Mouse (Mus musculus): ENCODE measurements around the gene Spns3. TPM values are rescaled to one million over a fixed set of nuclear protein-coding genes. Genes with fewer than 3 reads are reported as not detected.

Spns3 gene
- total and polyA plus RNA-seq, 3 experiments = 0.11 TPM; not detected in 2

DNA sequence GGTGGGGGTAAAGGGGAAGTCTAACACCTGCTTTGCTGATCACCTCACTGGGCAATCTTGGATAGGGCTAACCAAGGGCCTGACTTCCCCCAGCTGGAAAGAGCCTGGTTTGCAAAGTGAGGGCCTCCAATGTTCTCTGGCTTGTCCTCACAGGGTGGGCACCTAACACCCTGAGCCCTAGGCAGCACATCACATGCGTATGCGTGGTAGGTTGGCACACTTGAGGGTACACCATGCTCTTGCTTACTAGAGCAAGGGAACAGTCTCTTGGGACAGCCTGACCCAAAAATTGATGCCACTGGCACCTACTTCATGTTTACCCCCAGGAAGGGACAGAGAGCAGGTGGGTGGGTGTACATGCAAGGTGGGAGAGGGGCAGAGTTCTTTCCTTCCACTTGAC lies 62.6 kb downstream of the Spns3 start:
- Histone ChIP-seq H3K4me1 (ENCODE audit: insufficient read depth, low read depth, low read length) (peaks cover 81% of the 10 kb centered on the region), H3K9me3 (replicated peaks) (no peaks in the 10 kb centered on the region), H3K36me3 (replicated peaks) (peaks cover 44% of the 10 kb centered on the region), H3K27me3 (ENCODE audit: insufficient read depth, low read length) (peaks cover 2% of the 10 kb centered on the region; the same call in 1 of the 2 replicates), H3K4me3 (ENCODE audit: low read depth, low read length) (peak overlapping the region; percentile 94)
- TF ChIP-seq GATA1 (IDR thresholded peaks at IDR 0.05; ENCODE audit: borderline replicate concordance, low read length) = no peak
- no peak for TF ChIP-seq TAL1 (conservative IDR thresholded peaks at IDR 0.05; ENCODE audit: low read depth, low read length)
- TF ChIP-seq POLR2AphosphoS5 (IDR thresholded peaks at IDR 0.05; ENCODE audit: insufficient replicate concordance, low read depth, low read length) = no peak
- TF ChIP-seq CTCF (IDR thresholded peaks at IDR 0.05; ENCODE audit: low read depth, low read length) = no peak
- TF ChIP-seq GATA2 (IDR thresholded peaks at IDR 0.05; ENCODE audit: borderline replicate concordance, low read depth, low read length) = no peak
- ATAC-seq (ENCODE audit: extremely low read depth, insufficient number of reproducible peaks, low FRiP score, poor library complexity, severe bottlenecking) (no peak), DNase-seq (ENCODE audit: low spot score) (no peak)

DNA sequence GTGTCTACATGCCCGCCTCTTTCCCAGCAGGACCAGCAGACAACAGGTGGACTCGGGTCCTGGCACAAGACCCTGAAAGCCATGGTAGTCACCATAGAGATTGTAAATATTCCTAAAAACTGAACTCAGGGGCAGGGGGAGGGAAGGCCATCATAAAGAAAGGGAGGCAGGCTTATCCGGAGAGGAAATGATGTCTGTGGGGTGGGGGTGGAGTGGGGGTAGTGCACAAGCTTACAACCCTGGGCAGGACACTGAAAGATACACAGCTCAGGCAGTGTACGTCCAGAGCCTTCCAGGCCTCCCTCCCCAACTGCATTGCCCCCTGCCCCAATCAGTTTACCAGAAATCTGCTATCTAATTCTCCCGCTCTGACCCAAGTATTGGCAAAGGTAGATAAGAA lies 63.1 kb downstream of the Spns3 start:
- Histone ChIP-seq H3K4me3 (ENCODE audit: low read depth, low read length) (peak overlapping the region; percentile 94), H3K27me3 (ENCODE audit: insufficient read depth, low read length) (peaks cover 2% of the 10 kb centered on the region; the same call in 1 of the 2 replicates), H3K4me1 (ENCODE audit: insufficient read depth, low read depth, low read length) (peaks cover 86% of the 10 kb centered on the region), H3K36me3 (replicated peaks) (peaks cover 49% of the 10 kb centered on the region), H3K9me3 (replicated peaks) (no peaks in the 10 kb centered on the region)
- no peak for DNase-seq (ENCODE audit: low spot score)
- no peak for TF ChIP-seq CTCF (IDR thresholded peaks at IDR 0.05; ENCODE audit: low read depth, low read length)
- TF ChIP-seq GATA1 (IDR thresholded peaks at IDR 0.05; ENCODE audit: borderline replicate concordance, low read length) = no peak
- TF ChIP-seq TAL1 (conservative IDR thresholded peaks at IDR 0.05; ENCODE audit: low read depth, low read length) = peak; percentile 33; the same call in 1 of the 2 replicates
- no peak for TF ChIP-seq POLR2AphosphoS5 (IDR thresholded peaks at IDR 0.05; ENCODE audit: insufficient replicate concordance, low read depth, low read length)
- TF ChIP-seq GATA2 (IDR thresholded peaks at IDR 0.05; ENCODE audit: borderline replicate concordance, low read depth, low read length) = no peak
- 0 out of 2 replicates have a peak, but pooled peaks have one; percentile 4 for ATAC-seq (ENCODE audit: extremely low read depth, insufficient number of reproducible peaks, low FRiP score, poor library complexity, severe bottlenecking)

DNA sequence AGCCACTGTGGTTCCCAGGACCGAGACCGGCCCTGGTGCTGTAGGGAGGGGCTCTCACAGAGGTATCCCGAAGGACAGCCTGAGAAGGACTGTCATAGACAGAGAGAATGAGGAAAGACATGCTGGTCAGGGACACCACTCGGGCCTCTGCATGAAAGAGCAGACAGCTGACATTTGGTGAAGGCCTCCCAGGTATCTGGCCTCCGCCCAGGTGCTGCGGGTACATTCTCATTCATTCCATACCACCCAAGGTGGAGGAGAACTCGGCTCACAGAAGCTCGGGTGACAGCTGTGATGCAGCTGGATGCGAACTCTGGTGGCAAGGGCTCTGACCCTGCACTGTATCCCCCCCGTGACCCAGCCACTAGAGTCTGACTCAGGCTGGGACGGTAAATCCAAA lies 64.3 kb downstream of the Spns3 start:
- no peaks in the 10 kb centered on the region for H3K9me3 ChIP-seq (replicated peaks)
- ATAC-seq (ENCODE audit: extremely low read depth, insufficient number of reproducible peaks, low FRiP score, poor library complexity, severe bottlenecking) (no peak), DNase-seq (ENCODE audit: low spot score) (no peak)
- no peaks in the 10 kb centered on the region for H3K27me3 ChIP-seq (ENCODE audit: insufficient read depth, low read length)
- no peak for TF ChIP-seq CTCF (IDR thresholded peaks at IDR 0.05; ENCODE audit: low read depth, low read length)
- no peak for TF ChIP-seq GATA2 (IDR thresholded peaks at IDR 0.05; ENCODE audit: borderline replicate concordance, low read depth, low read length)
- TF ChIP-seq POLR2AphosphoS5 (IDR thresholded peaks at IDR 0.05; ENCODE audit: insufficient replicate concordance, low read depth, low read length) = no peak
- TF ChIP-seq TAL1 (conservative IDR thresholded peaks at IDR 0.05; ENCODE audit: low read depth, low read length) = no peak
- TF ChIP-seq GATA1 (IDR thresholded peaks at IDR 0.05; ENCODE audit: borderline replicate concordance, low read length) = no peak
- peak overlapping the region; percentile 64; the same call in 1 of the 2 replicates for H3K4me3 ChIP-seq (ENCODE audit: low read depth, low read length)
- peaks cover 87% of the 10 kb centered on the region for H3K4me1 ChIP-seq (ENCODE audit: insufficient read depth, low read depth, low read length)
- H3K36me3 ChIP-seq (replicated peaks) = peaks cover 60% of the 10 kb centered on the region

DNA sequence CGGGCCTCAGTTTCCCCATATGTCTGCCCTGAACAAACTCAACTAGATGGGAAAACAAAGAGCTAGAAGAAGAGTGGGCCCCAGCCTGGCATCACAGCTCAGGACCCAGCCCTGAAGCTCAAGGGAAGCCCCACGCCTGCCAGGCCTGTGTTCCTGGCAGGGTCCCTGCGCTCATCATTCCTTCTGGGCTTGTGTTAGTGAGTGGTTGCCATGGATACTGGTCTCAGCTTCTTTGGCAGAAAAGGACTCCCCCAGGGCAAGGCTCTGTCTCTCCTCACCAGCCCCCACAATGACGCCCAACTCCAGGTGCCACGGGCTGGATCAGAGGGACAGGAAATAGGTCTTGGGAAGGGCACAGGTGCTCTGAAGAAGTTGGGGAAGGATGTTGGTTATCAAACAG lies 65.1 kb downstream of the Spns3 start:
- TF ChIP-seq CTCF (IDR thresholded peaks at IDR 0.05; ENCODE audit: low read depth, low read length) (no peak), GATA1 (IDR thresholded peaks at IDR 0.05; ENCODE audit: borderline replicate concordance, low read length) (no peak), TAL1 (conservative IDR thresholded peaks at IDR 0.05; ENCODE audit: low read depth, low read length) (no peak), POLR2AphosphoS5 (IDR thresholded peaks at IDR 0.05; ENCODE audit: insufficient replicate concordance, low read depth, low read length) (no peak), GATA2 (IDR thresholded peaks at IDR 0.05; ENCODE audit: borderline replicate concordance, low read depth, low read length) (no peak)
- DNase-seq (ENCODE audit: low spot score) (no peak), ATAC-seq (ENCODE audit: extremely low read depth, insufficient number of reproducible peaks, low FRiP score, poor library complexity, severe bottlenecking) (no peak)
- no peaks in the 10 kb centered on the region for H3K9me3 ChIP-seq (replicated peaks)
- H3K36me3 ChIP-seq (replicated peaks) = peaks cover 68% of the 10 kb centered on the region
- H3K4me1 ChIP-seq (ENCODE audit: insufficient read depth, low read depth, low read length) = peaks cover 87% of the 10 kb centered on the region
- no peaks in the 10 kb centered on the region for H3K27me3 ChIP-seq (ENCODE audit: insufficient read depth, low read length)
- peak overlapping the region; percentile 64; the same call in 1 of the 2 replicates for H3K4me3 ChIP-seq (ENCODE audit: low read depth, low read length)

DNA sequence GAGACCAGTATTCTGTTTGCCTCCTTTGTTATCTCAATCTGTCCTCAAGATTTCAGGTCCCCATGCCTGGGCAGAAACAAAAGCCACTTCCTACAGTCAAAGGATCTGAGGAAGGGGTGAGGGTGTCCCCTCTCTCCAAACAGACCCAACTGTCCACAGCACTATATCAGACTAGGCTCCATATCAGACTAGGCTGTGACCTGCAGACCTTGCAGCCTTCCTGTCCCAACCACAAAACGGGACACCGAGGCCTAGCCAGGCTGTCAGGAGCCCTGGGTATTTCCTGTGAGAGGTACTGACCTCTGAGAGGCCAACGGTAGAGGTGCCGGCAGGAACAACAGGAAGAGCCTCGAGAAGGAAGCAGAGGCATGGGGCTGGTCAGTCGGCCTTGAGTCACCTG lies 65.8 kb downstream of the Spns3 start:
- no peaks in the 10 kb centered on the region for H3K27me3 ChIP-seq (ENCODE audit: insufficient read depth, low read length)
- no peak for ATAC-seq (ENCODE audit: extremely low read depth, insufficient number of reproducible peaks, low FRiP score, poor library complexity, severe bottlenecking)
- TF ChIP-seq TAL1 (conservative IDR thresholded peaks at IDR 0.05; ENCODE audit: low read depth, low read length) (no peak), GATA2 (IDR thresholded peaks at IDR 0.05; ENCODE audit: borderline replicate concordance, low read depth, low read length) (no peak), POLR2AphosphoS5 (IDR thresholded peaks at IDR 0.05; ENCODE audit: insufficient replicate concordance, low read depth, low read length) (no peak), GATA1 (IDR thresholded peaks at IDR 0.05; ENCODE audit: borderline replicate concordance, low read length) (no peak), CTCF (IDR thresholded peaks at IDR 0.05; ENCODE audit: low read depth, low read length) (no peak)
- peaks cover 90% of the 10 kb centered on the region for H3K4me1 ChIP-seq (ENCODE audit: insufficient read depth, low read depth, low read length)
- H3K4me3 ChIP-seq (ENCODE audit: low read depth, low read length) = peak overlapping the region; percentile 64; the same call in 1 of the 2 replicates
- peaks cover 74% of the 10 kb centered on the region for H3K36me3 ChIP-seq (replicated peaks)
- no peaks in the 10 kb centered on the region for H3K9me3 ChIP-seq (replicated peaks)
- DNase-seq (ENCODE audit: low spot score) = no peak

DNA sequence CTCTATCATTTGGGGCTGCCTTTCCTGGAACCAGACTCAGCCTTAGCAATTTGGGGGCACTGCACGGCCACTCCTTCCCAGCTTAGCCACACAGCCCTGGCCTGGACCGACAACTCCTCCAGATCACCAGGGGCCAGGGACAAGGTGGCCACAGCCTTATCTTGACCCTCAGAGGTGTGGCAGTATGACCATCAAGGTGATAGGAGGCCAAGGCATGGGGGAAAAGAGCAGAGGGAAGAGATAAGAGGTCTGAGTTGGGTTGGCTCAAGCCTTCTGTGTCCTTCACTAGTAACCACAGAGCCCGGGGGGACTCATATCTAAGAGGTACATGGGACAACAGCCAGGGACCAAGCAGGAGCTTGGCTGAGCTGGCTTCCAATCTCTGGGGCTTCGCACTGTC lies 68.4 kb downstream of the Spns3 start:
- H3K4me1 ChIP-seq (ENCODE audit: insufficient read depth, low read depth, low read length) = peaks cover 96% of the 10 kb centered on the region

More for the DNA sequence above, 68.4 kb downstream of the Spns3 start:
- TF ChIP-seq TAL1 (conservative IDR thresholded peaks at IDR 0.05; ENCODE audit: low read depth, low read length) (peak; percentile 91), GATA2 (IDR thresholded peaks at IDR 0.05; ENCODE audit: borderline replicate concordance, low read depth, low read length) (no peak)
- H3K4me3 ChIP-seq (ENCODE audit: low read depth, low read length) = peak overlapping the region; percentile 66; the same call in 1 of the 2 replicates
- no peaks in the 10 kb centered on the region for H3K27me3 ChIP-seq (ENCODE audit: insufficient read depth, low read length)
- no peak for DNase-seq (ENCODE audit: low spot score)
- peak; percentile 65 for ATAC-seq (ENCODE audit: extremely low read depth, insufficient number of reproducible peaks, low FRiP score, poor library complexity, severe bottlenecking)
- H3K9me3 ChIP-seq (replicated peaks) = no peaks in the 10 kb centered on the region
- H3K36me3 ChIP-seq (replicated peaks) = peaks cover 94% of the 10 kb centered on the region
